Mouse (Mus musculus): ENCODE measurements around the gene Clint1.

DNA sequence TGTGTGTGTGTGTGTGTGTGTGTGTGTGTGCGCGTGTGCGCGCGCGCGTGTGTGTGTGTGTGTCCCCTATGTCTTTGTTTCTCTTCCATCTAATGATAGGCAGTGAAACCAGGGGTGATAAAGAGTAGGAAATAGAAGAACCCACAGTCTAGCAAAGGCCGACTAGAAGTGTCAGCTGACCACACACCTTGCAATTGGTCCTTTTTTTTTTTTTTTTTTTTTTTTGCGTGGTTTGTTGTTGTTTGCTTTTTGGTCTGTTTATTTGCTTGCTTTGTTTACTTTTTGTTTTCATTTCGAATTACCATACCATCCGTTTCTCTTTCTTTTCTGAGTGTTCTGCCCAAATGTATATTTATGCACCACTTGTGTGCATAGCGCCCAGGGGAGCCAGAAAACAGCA lies 3.6 kb upstream of the Clint1 start:
- TF ChIP-seq EP300 (IDR thresholded peaks at IDR 0.05; ENCODE audit: low read depth), result no peak
- no peak for TF ChIP-seq CTCF (IDR thresholded peaks at IDR 0.05; ENCODE audit: low read depth)
